Mouse (Mus musculus): ENCODE data around the gene Gk5. TPM values are rescaled to one million over a fixed set of nuclear protein-coding genes. Genes with fewer than 3 reads are reported as not detected.
A peak's percentile ranks its signal among the peaks of the same experiment; 100 is the strongest.
"Not testable (repeated sequence)": the region's sequence is repeated elsewhere in the genome, so short reads cannot be mapped to it uniquely, and the experiment has no call there.

The Gk5 gene
- polyA plus RNA-seq, 1 experiment, result 0.62 TPM

DNA sequence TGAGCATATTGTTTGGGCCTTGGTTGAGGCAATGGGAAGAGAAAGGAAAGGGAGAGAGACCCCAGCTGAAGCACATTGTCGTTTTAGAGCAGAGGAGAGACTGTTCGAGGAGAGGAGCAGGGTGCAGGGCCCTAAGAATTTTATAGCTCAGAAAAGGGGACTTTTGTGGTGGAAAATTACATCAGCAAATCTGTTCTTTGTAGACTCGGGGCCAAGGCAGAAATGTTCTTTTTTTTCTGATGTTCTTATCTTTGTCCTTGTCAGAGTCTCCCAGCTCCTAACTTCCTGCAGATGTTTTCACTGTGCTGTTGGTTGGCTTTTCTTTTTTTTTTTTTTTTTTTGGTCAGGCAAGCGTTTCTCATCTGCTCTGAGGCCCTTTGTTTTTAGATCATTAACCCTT lies 39.3 kb downstream of the Gk5 start:
- Histone ChIP-seq H3K27ac (ENCODE audit: control insufficient read depth, insufficient read depth, low read depth, low read length, poor library complexity) (no peak overlapping the region), H3K4me1 (ENCODE audit: control insufficient read depth, insufficient read depth, low read length) (no peaks in the 10 kb centered on the region)
- WGBS, result 10% methylated on average over 4 of the region's 4 CpGs

DNA sequence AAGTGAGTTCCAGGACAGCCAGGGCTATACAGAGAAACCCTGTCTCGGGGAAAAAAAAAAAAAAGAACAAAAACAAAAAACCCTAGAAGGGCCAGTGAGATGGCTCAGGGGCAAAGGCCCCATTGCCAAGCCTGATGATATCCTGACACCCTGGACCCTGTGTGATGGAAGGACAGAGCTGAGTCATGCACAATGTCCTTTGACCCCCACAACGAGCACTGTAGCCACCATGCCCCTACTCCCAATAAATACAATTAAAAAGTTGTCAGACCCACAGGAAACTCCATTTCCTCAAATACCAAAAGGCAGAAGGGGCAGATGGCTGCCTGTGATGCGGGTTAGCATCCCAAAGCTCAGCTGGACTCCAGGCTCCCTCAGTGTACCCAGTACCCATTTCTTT lies 39.9 kb downstream of the Gk5 start:
- Histone ChIP-seq H3K4me1 (ENCODE audit: control insufficient read depth, insufficient read depth, low read length) (no peaks in the 10 kb centered on the region), H3K4me3 (replicated peaks; ENCODE audit: control insufficient read depth, low read depth, low read length) (no peak overlapping the region), H3K27ac (ENCODE audit: control insufficient read depth, insufficient read depth, low read depth, low read length, poor library complexity) (no peak overlapping the region)
- 47% methylated on average over 3 of the region's 3 CpGs for WGBS
- no peak for TF ChIP-seq CTCF (IDR thresholded peaks at IDR 0.05; ENCODE audit: control insufficient read depth, insufficient read depth, low read length)
- no peak for TF ChIP-seq POLR2A (IDR thresholded peaks at IDR 0.05; ENCODE audit: borderline replicate concordance, control insufficient read depth, low read depth, low read length)

More for the DNA sequence above, 39.3 kb downstream of the Gk5 start:
- no peak overlapping the region for H3K4me3 ChIP-seq (replicated peaks; ENCODE audit: control insufficient read depth, low read depth, low read length)
- TF ChIP-seq POLR2A (IDR thresholded peaks at IDR 0.05; ENCODE audit: borderline replicate concordance, control insufficient read depth, low read depth, low read length) (no peak), CTCF (IDR thresholded peaks at IDR 0.05; ENCODE audit: control insufficient read depth, insufficient read depth, low read length) (no peak)

DNA sequence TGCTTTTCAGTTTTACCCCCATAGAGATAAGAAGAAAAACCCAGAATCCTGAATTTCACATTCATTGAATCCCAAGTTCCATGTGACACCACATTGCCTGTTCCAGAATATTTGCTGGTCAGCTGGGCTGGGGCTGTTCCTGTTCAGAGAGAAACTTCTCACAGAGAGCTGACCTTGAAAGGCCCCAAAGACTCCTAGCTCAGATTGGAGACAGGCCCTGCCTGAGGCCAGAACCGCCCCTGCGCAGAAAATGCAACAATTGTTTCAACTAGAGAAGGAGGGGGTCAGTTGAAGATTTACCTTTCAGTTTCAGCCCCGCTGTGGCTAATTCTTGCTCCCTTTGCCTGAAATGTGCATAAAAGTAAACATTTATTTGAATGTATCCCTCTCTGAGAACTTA lies 41.6 kb downstream of the Gk5 start:
- 91% methylated on average over 3 of the region's 3 CpGs for WGBS
- no peak for TF ChIP-seq POLR2A (IDR thresholded peaks at IDR 0.05; ENCODE audit: borderline replicate concordance, control insufficient read depth, low read depth, low read length)
- TF ChIP-seq CTCF (IDR thresholded peaks at IDR 0.05; ENCODE audit: control insufficient read depth, insufficient read depth, low read length), result no peak

DNA sequence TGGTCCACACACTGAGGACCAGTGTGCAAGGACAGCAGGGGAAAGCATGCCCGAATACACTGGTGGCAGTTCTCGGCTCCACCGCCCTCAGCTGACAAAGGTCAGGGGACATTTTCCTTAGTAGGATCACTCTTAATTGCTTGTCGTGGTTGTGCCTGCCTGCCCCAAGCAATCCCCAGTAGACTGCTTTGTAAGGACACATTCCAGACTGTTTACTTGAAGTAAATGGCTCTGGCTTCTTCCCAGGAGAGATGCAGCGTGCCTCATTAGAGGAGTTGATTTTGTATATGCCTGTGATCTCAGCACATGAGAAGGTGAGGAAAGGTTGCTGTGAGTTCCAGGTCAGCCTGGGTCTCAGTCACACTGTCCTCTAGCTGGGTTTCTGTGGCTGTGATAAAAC lies 43.3 kb downstream of the Gk5 start:
- H3K27ac ChIP-seq (ENCODE audit: control insufficient read depth, insufficient read depth, low read depth, low read length, poor library complexity), result no peak overlapping the region
- no peak for TF ChIP-seq CTCF (IDR thresholded peaks at IDR 0.05; ENCODE audit: control insufficient read depth, insufficient read depth, low read length)
- no peak for TF ChIP-seq POLR2A (IDR thresholded peaks at IDR 0.05; ENCODE audit: borderline replicate concordance, control insufficient read depth, low read depth, low read length)
- H3K4me3 ChIP-seq (replicated peaks; ENCODE audit: control insufficient read depth, low read depth, low read length), result no peak overlapping the region
- H3K4me1 ChIP-seq (ENCODE audit: control insufficient read depth, insufficient read depth, low read length), result no peaks in the 10 kb centered on the region
- 89% methylated on average over 5 of the region's 5 CpGs for WGBS

More for the DNA sequence above, 41.6 kb downstream of the Gk5 start:
- Histone ChIP-seq H3K4me1 (ENCODE audit: control insufficient read depth, insufficient read depth, low read length) (no peaks in the 10 kb centered on the region), H3K4me3 (replicated peaks; ENCODE audit: control insufficient read depth, low read depth, low read length) (no peak overlapping the region), H3K27ac (ENCODE audit: control insufficient read depth, insufficient read depth, low read depth, low read length, poor library complexity) (no peak overlapping the region)

- TF ChIP-seq CTCF (IDR thresholded peaks at IDR 0.05; ENCODE audit: control insufficient read depth, insufficient read depth, low read length) (no peak), POLR2A (IDR thresholded peaks at IDR 0.05; ENCODE audit: borderline replicate concordance, control insufficient read depth, low read depth, low read length) (no peak)
- Histone ChIP-seq H3K4me1 (ENCODE audit: control insufficient read depth, insufficient read depth, low read length) (no peaks in the 10 kb centered on the region), H3K27ac (ENCODE audit: control insufficient read depth, insufficient read depth, low read depth, low read length, poor library complexity) (no peak overlapping the region), H3K4me3 (replicated peaks; ENCODE audit: control insufficient read depth, low read depth, low read length) (no peak overlapping the region)
- whole genome bisulfite sequencing, result 93% methylated on average over 7 of the region's 7 CpGs
These were observed 44.3 kb downstream of the Gk5 start for GRCm38 (mm10) chr9:96163443-96163842.

GRCm38 (mm10) chr9:96163983-96164382 lies 44.8 kb downstream of the Gk5 start:
- not testable (repeated sequence) for H3K4me1 ChIP-seq (ENCODE audit: control insufficient read depth, insufficient read depth, low read length); H3K27ac ChIP-seq (ENCODE audit: control insufficient read depth, insufficient read depth, low read depth, low read length, poor library complexity); H3K4me3 ChIP-seq (replicated peaks; ENCODE audit: control insufficient read depth, low read depth, low read length)
- WGBS, result 92% methylated on average over 15 of the region's 15 CpGs

GRCm38 (mm10) chr9:96167168-96167585 lies 48.0 kb downstream of the Gk5 start:
- 47% methylated on average over 5 of the region's 5 CpGs for WGBS
- H3K4me1 ChIP-seq (ENCODE audit: control insufficient read depth, insufficient read depth, low read length), result no peaks in the 10 kb centered on the region
- H3K4me3 ChIP-seq (replicated peaks; ENCODE audit: control insufficient read depth, low read depth, low read length), result no peak overlapping the region
- TF ChIP-seq POLR2A (IDR thresholded peaks at IDR 0.05; ENCODE audit: borderline replicate concordance, control insufficient read depth, low read depth, low read length) (no peak), CTCF (IDR thresholded peaks at IDR 0.05; ENCODE audit: control insufficient read depth, insufficient read depth, low read length) (peak; percentile 80)
- no peak overlapping the region for H3K27ac ChIP-seq (ENCODE audit: control insufficient read depth, insufficient read depth, low read depth, low read length, poor library complexity)

DNA sequence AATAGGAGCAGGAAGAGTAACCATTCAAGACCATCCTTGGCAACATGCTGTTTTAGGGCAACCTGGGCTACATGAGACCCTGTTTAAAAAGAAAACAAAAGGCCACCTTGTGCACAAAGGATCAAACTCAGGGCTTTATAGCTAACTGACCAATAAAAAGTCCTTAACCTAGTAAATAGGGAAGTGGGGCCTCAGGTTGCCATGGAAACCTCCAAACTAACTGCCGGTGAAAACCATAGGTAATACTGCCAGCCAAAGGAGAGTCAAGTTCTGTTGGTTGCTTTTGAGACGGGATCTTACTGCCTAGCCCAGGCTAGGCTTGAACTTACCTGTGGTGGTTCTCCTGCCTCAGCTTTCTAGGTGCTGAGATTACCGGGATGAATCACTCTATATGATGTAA lies 51.4 kb downstream of the Gk5 start:
- Histone ChIP-seq H3K27ac (ENCODE audit: control insufficient read depth, insufficient read depth, low read depth, low read length, poor library complexity) (no peak overlapping the region), H3K4me1 (ENCODE audit: control insufficient read depth, insufficient read depth, low read length) (no peaks in the 10 kb centered on the region), H3K4me3 (replicated peaks; ENCODE audit: control insufficient read depth, low read depth, low read length) (no peak overlapping the region)
- no peak for TF ChIP-seq CTCF (IDR thresholded peaks at IDR 0.05; ENCODE audit: control insufficient read depth, insufficient read depth, low read length)
- no peak for TF ChIP-seq POLR2A (IDR thresholded peaks at IDR 0.05; ENCODE audit: borderline replicate concordance, control insufficient read depth, low read depth, low read length)
- WGBS, result 28% methylated on average over 3 of the region's 3 CpGs

- TF ChIP-seq POLR2A (IDR thresholded peaks at IDR 0.05; ENCODE audit: borderline replicate concordance, control insufficient read depth, low read depth, low read length) (no peak), CTCF (IDR thresholded peaks at IDR 0.05; ENCODE audit: control insufficient read depth, insufficient read depth, low read length) (no peak)
- H3K4me1 ChIP-seq (ENCODE audit: control insufficient read depth, insufficient read depth, low read length), result no peaks in the 10 kb centered on the region
- H3K4me3 ChIP-seq (replicated peaks; ENCODE audit: control insufficient read depth, low read depth, low read length), result no peak overlapping the region
- H3K27ac ChIP-seq (ENCODE audit: control insufficient read depth, insufficient read depth, low read depth, low read length, poor library complexity), result no peak overlapping the region
- 78% methylated on average over 4 of the region's 4 CpGs for WGBS
These were observed 65.7 kb downstream of the Gk5 start for GRCm38 (mm10) chr9:96184909-96185308.

Measured in bone marrow, adult 2 months (tissue).